Mouse (Mus musculus) natural killer cell, adult 2 months (primary cell): ENCODE data around the gene Serpinf1.
A peak's percentile ranks its signal among the peaks of the same experiment; 100 is the strongest.

Experiments used
- DNase-seq, 2 experiments: peaks; one replicate each; pipeline ENCODE4 v3.0.0; 2022; ENCODE audit warnings: low spot score in 2 of 2

Serpinf1 gene

GRCm38 (mm10) chr11:75422013-75422792 lies at the start of gene Serpinf1:
Serpinf1 (minus strand) TSS chr11:75422701.
- no peak for DNase-seq

- no peak for DNase-seq
These were observed 48.2 kb upstream of the Serpinf1 start for GRCm38 (mm10) chr11:75470675-75471074.

GRCm38 (mm10) chr11:75469261-75469660 lies 46.8 kb upstream of the Serpinf1 start:
- DNase-seq, result no peak

- no peak for DNase-seq
These were observed 45.9 kb upstream of the Serpinf1 start for GRCm38 (mm10) chr11:75468410-75468809.

GRCm38 (mm10) chr11:75467512-75468215 lies 45.2 kb upstream of the Serpinf1 start:
- no peak for DNase-seq

- DNase-seq, result no peak
These were observed 44.4 kb upstream of the Serpinf1 start for GRCm38 (mm10) chr11:75466731-75467505.

- no peak for DNase-seq
These were observed 42.5 kb upstream of the Serpinf1 start for GRCm38 (mm10) chr11:75465051-75465450.

- no peak for DNase-seq
These were observed 41.9 kb upstream of the Serpinf1 start for GRCm38 (mm10) chr11:75464417-75464816.

GRCm38 (mm10) chr11:75463624-75464023 lies 41.1 kb upstream of the Serpinf1 start:
- no peak for DNase-seq

GRCm38 (mm10) chr11:75462865-75463336 lies 40.4 kb upstream of the Serpinf1 start:
- no peak for DNase-seq

- peak; percentile 60 to 65 for DNase-seq
These were observed 39.8 kb upstream of the Serpinf1 start for GRCm38 (mm10) chr11:75462253-75462783.

GRCm38 (mm10) chr11:75461743-75462252 lies 39.3 kb upstream of the Serpinf1 start:
- no peak for DNase-seq

- DNase-seq, result peak; percentile 99
These were observed 38.6 kb upstream of the Serpinf1 start, which contains the start of gene Tlcd2 for GRCm38 (mm10) chr11:75460844-75461742. Tlcd2 (plus strand) TSS chr11:75461715.

- DNase-seq, result peak; percentile 85 to 88
These were observed 37.8 kb upstream of the Serpinf1 start for GRCm38 (mm10) chr11:75460103-75460843.

GRCm38 (mm10) chr11:75459751-75460102 lies 37.2 kb upstream of the Serpinf1 start:
- DNase-seq, result no peak

- no peak for DNase-seq
These were observed 36.7 kb upstream of the Serpinf1 start for GRCm38 (mm10) chr11:75459141-75459711.

GRCm38 (mm10) chr11:75458628-75459041 lies 36.1 kb upstream of the Serpinf1 start:
- no peak for DNase-seq

GRCm38 (mm10) chr11:75458169-75458568 lies 35.7 kb upstream of the Serpinf1 start:
- DNase-seq, result peak; percentile 30 to 43

GRCm38 (mm10) chr11:75456440-75456871 lies 34.0 kb upstream of the Serpinf1 start:
- DNase-seq, result peak in 1 of 2 experiments; percentile 19
